Mouse (Mus musculus): ENCODE results near the gene Nrl. TPM values are rescaled to one million over a fixed set of nuclear protein-coding genes. Genes with fewer than 3 reads are reported as not detected.

Gene Nrl
- total RNA-seq, 2 experiments from 2014 or later = 0.18 TPM; not detected in 1

DNA sequence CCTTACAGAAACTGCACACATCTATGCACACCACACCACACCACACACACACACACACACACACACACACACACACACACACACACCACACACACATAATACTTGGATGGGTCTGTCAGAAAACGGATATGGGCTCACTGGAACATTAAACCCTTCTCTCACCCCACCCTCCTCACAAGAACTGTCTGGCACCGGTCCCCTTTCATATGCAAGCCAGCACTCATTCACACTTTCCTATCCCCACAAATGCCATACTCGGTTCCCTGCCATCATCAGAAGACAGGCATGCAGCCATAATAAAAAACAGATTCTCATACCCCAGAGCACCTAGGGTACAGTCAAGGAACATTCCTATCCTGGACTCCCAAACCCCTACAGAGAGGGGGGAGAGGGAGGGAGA is 32.7 kb downstream of the Nrl start:
- intact Hi-C loops (cut with DNase I) = loop anchor here (10.0 kb wide), 1 partner anchor 263 kb away; the partner anchor contains the start of gene Cideb
- DNase-seq (ENCODE audit: low spot score) = no peak

DNA sequence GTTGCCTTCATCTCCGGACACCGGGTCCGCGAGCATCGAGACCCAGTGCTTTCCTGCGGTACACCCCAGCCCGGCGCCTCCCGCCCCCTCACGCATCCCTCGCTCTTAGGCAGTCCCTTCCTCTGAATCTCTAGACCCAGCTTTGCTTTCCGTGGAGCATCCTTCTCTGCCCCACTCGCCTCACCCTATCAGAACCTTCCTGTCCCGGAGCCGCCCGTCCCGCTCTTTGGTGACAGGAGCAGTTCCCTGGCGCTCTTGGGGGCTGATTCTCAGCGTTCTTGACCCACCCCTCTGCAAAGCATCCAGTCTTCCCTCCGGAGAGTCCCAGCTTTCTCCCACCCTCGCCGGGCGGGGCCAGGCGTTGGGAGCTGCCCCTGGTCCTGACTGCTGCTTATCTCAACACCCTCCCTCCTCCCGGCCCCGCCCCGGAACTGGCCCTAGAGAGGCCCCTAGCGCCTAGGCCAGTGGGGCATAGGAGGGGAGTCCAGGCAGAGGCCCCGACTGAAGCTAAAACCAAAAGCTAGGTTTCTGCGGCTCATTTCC is 33.4 kb downstream of the Nrl start:
- intact Hi-C loops (cut with DNase I) = loop anchor here (10.0 kb wide), 1 partner anchor 263 kb away; the partner anchor contains the start of gene Cideb
- DNase-seq (ENCODE audit: low spot score) = peak; percentile 37

DNA sequence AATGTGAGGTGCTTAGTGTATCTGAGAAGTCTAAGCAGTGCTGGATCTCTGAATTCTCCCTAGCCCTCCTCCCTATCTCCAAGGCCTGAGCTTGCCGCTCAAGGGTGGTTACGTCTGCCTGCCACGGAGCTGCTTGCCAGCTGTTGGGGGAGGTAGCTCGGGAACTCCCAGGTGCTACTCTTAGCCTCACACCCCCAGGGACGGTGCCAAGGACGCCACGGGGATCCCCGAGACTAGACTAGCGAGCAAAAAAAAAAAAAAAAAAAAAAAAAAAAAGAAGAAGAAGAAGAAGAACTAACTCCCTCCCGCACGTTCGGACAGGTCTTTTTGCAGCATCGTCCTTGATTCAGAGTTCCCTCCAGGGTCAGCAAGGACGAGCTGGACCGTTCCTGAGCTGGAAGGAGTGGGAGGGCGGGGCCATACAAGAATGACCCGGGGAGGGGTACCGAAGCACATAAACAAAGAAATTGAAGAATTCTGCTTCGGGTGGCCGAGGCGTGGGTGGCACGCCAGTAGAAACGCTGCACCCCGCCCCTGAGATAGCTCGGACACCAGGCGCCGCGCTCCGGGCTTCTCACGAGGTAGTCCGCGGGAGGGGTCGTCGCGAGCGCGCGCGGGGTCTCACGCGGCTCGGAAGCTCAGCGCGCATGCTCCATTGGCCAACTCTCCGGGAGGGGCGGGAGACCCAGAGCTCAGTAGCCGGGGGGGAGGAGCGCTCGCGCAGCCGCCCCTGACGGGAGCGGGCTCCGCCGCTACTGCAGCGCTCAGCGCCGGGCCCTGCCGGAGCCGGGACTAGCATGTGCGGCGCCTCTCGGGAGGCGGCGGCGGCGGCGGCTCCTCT is 34.2 kb downstream of the Nrl start, which contains the start of gene Carmil3:
Gene Carmil3 (plus strand): TSS at position 291 of the 841 bp plus-strand sequence.
- intact Hi-C loops (cut with DNase I) = loop anchor here (10.0 kb wide), 1 partner anchor 264 kb away; the partner anchor contains the start of gene Cideb
- peak; percentile 31 for DNase-seq (ENCODE audit: low spot score)

DNA sequence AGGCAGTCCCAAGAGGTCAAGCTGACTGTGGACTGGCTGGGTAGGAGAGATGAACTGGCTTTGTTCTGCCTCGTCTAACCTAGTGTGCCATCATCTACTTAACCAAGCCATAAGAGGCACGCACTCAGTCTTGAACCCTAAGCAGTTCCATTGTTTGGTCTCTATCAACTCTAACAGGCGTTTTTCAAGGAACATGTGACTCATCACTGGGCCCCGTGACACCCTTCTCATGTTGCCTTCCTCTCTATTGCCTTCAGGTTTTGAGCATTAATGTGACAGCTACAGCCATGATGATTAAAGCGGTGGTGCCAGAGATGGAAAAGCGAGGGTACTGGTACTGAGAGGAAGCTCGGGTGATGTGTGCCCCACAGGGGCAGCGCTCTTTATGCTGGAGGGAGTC is 37.9 kb downstream of the Nrl start:
- no peak for DNase-seq (ENCODE audit: low spot score)
- intact Hi-C loops (cut with DNase I) = no loop called here

DNA sequence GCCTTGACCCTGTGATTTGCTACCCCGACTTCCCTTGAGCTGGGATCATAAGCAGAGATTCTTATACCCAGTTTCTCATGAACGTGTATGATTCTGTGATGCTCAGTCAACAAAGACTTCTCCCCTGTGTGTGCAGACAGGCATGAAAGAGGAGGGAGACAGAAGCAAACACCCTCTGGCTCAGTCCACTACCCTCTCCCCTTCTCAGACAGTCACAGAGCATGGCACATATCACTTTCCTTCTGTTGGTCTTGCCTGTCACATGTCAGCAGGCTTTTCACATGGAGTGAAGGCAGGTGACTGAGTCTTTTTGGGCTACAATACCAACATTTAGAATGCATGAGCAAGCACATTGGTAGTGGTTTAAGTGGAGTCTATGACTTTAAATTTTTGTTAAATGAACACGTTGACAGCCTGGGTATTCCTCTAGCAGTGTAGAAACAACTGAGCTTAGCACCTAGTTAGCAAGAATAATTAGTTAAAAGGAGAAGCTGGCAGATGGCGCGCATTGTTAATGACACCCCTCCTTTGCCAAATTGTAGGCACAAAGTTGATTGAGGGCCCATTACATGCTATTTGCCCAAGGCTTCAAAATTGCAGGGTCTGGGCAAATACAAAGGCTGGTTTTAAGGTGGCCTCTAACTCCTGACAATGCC is 40.2 kb downstream of the Nrl start:
- DNase-seq (ENCODE audit: low spot score) = no peak
- intact Hi-C loops (cut with DNase I) = no loop called here

DNA sequence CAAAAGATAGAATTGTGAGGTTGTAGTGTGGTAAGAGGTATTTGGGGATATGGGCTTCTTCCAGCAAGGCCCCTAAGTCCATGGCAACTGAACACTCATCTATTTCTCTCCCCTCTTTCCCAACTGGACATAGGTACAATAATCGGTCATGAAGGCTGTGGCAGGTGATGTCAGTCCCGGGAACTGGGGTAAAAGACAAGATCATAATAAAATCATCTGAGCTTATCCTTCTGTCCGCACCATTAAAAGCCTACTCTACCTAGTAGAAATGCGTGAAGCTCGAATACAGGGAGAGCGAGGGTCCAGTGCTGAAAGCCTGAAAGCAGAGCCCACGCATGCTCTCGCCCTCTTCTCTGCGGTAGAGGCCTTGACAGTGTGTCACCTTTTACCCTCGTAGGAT is 45.2 kb downstream of the Nrl start:
- DNase-seq (ENCODE audit: low spot score) = no peak
- intact Hi-C loops (cut with DNase I) = no loop called here

DNA sequence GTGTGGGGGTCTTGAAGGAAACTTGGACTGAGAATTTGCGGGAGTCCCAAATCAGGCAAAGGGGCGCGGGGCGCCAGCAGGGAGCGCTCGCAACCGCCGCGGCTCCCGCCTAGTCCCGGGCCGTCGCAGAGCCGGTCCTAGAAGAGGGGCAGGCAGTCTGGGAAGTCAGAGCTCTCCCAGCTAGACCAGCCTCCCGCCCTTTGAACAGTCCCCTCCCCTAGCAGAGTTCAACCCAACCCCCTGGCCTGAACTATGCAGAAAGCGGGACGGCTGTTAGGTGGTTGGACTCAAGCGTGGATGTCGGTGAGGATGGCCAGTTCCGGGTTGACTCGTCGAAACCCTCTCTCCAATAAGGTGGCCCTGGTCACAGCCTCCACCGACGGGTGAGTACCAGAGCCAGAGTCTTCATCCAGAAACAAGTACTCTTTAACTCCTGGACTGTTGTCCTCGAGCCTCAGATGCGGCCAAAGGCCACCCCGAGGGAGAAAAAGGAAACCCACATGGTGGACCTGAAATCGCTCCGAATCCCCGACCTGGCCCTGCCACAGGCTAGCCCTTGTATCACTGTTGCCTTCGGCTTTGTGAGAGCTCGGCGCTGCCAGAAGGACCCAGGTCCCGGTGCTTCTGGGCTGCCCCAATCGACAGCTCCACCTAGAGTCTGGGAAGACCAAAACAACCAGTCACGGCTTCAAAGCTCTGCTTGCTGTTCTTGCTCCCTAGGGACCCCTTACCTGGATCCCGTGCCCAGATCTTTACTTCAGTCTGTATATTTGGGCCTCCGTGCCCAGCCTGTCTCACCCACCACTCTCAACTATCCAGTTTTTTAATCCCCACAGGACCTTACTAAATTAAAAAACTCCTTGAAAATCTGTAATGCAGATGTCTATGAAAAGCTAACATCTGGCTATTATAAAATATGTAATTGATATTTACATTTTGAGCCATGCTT is 45.9 kb downstream of the Nrl start, which contains the start of gene Dhrs4:
Gene Dhrs4 (plus strand): TSS at position 108 of the 949 bp plus-strand sequence.
- DNase-seq (ENCODE audit: low spot score) = peak; percentile 70
- intact Hi-C loops (cut with DNase I) = no loop called here

DNA sequence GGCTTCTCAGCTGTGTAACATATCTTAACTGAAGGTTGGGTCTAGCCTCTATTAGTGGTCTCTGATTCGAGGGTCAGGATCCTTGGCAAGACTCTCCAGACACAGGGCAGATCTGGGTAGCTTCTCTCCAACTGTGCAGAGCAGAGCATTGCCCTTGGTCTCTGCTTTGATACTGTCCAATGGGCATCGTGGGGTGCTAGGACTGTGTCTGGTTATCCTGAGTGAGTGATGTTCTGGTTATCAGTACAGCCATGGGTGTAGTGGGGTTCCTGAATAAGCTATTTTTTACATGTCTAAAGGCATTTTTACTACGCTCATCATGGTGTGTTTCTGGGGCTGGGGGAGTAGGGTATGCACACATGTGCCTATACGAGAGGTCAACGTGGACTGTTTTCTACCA is 47.0 kb downstream of the Nrl start:
- intact Hi-C loops (cut with DNase I) = no loop called here

DNA sequence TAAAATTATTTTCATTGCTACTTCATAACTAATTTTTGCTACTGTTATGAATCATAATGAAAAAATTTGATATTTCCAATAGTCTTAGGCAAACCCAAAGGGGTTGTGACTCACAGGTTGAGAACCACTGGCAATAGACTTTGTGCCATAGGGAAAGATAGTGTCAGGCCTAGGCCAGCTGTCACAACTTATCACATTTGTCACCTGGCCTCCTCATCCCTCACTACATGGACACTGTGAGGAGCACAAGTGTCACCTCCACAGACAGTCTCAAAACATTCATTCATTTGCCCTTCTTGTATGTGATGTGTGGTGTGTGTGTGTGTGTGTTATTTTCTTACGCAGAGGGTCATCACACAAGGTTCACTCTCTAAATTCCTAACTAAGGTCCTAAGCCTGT is 47.4 kb downstream of the Nrl start:
- intact Hi-C loops (cut with DNase I) = no loop called here
- DNase-seq (ENCODE audit: low spot score) = no peak

More for the DNA sequence above, 47.0 kb downstream of the Nrl start:
- no peak for DNase-seq (ENCODE audit: low spot score)

DNA sequence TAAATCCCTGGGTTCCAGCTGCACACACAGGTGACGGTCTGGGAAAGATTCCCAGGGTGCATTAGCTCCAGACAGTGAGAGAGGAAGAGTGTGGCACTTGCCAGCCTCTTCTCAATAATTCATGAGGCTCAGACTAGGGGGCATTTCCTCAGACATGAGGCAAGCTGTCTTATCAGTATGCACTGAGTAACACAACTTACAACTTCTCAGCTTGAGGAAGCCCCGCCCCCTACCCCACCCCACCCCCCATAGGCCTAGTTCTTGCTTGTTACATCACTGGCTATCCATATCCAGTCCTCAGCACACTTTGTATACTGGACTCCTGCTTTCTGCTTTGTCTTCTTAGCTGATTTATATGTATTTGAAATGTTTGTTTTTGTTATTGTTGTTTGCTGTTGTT is 49.1 kb downstream of the Nrl start:
- DNase-seq (ENCODE audit: low spot score) = no peak
- intact Hi-C loops (cut with DNase I) = no loop called here

DNA sequence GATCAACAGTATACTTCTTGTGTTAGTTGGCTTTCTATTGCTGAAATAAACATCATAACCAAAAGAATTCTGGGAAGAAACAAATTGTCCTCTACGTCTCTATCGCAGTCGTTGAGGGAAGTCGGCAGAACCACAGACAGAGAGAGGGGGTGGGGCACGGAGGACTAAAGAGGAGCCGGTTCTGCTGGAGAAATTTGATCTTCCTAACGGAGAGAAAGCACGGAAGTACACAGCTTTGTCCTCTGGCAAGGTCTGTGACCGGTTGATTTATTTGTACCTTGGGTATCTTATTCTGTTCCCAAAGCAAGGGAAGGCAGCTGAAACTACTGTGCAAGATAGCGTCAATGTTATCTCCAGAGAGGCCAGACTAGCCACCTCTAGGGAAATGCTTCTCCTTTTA is 54.0 kb downstream of the Nrl start:
- DNase-seq (ENCODE audit: low spot score) = no peak
- intact Hi-C loops (cut with DNase I) = no loop called here

DNA sequence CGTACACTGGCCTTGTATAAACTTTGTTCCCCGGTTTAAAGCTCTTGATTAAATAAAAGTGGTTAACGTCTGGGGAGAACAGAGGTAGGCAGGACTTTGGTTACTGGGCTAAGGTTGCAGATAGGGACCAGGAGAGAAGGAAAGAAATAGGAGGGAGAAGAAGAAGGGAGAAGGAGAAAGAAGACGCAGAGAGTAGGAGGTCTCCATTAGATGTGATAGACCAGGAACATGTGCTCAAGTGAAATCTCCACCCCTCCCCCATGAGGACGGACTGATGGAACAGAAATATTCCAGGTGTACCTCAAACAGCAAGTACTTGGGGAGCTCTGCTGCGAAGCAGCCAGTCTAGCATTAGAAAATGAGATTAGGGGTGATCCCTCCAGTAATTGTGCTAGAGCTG is 55.0 kb downstream of the Nrl start:
- DNase-seq (ENCODE audit: low spot score) = no peak
- intact Hi-C loops (cut with DNase I) = no loop called here

DNA sequence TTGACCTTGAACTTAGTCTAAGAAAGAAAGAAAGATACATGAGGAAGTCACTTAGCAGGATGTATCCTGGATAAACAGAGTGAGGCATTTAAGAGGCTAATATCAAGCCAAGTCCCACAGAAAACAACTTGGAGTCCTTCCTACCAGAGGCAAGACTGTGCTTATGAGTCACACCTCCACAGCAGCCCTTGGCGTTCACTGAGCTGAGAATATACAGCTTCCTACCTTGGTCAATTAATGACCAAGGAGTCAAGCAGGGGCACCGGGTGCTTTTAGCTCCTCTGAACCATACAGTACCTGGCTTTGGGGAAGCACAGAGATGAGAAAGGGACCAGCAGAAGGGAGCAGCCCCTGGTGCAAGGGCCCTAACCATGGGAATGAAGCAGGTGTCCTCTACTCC is 55.7 kb downstream of the Nrl start:
- DNase-seq (ENCODE audit: low spot score) = no peak
- intact Hi-C loops (cut with DNase I) = no loop called here

Other genes starting within 250 kb of the Nrl start
- 100 to 1,000 TPM in 1 of 2 experiments, 10 to 100 TPM in 1; 99.7 to 119 TPM for gene Dhrs4, start 46.2 kb downstream of the Nrl start, total RNA-seq (2021)
- 1 to 10 TPM; 2.3 to 2.4 TPM for gene Carmil3, start 34.3 kb downstream of the Nrl start, total RNA-seq (2021)
- gene Cpne6, start 14.5 kb downstream of the Nrl start, total RNA-seq (2021) = not detected
- gene Pck2, start 15.3 kb upstream of the Nrl start, total RNA-seq (2021) = 10 to 100 TPM; 11.7 to 14.3 TPM
- 100 to 1,000 TPM; 129 to 130 TPM for gene Dcaf11, start 35.0 kb upstream of the Nrl start, total RNA-seq (2021)
- under 1 TPM in 1 of 2 experiments, not detected in 1; 0.83 TPM for gene A730061H03Rik, start 35.4 kb upstream of the Nrl start, total RNA-seq (2021)
- 100 to 1,000 TPM; 192 to 214 TPM for gene Fitm1, start 50.6 kb upstream of the Nrl start, total RNA-seq (2021)
- gene Psme1, start 53.1 kb upstream of the Nrl start, total RNA-seq (2021) = 100 to 1,000 TPM; 249 to 283 TPM
- 10 to 100 TPM; 56.0 to 58.1 TPM for gene Emc9, start 60.3 kb upstream of the Nrl start, total RNA-seq (2021)
- gene Psme2, start 66.1 kb upstream of the Nrl start, total RNA-seq (2021) = 100 to 1,000 TPM in 1 of 2 experiments, 10 to 100 TPM in 1; 93.4 to 101 TPM
- gene Rnf31, start 66.7 kb upstream of the Nrl start, total RNA-seq (2021) = 10 to 100 TPM; 25.7 to 31.3 TPM
- 10 to 100 TPM; 10.1 to 11.8 TPM for gene Irf9, start 78.6 kb upstream of the Nrl start, total RNA-seq (2021)
- under 1 TPM; 0.23 to 0.36 TPM for gene Rec8, start 93.1 kb upstream of the Nrl start, total RNA-seq (2021)
- gene Ipo4, start 111.0 kb upstream of the Nrl start, total RNA-seq (2021) = 10 to 100 TPM; 51.1 to 57.0 TPM
- gene Gm49378, start 112.9 kb upstream of the Nrl start, total RNA-seq (2021) = 1 to 10 TPM; 3.0 to 3.4 TPM
- 10 to 100 TPM; 39.0 to 43.8 TPM for gene Tm9sf1, start 118.8 kb upstream of the Nrl start, total RNA-seq (2021)
- under 1 TPM; 0.56 to 0.60 TPM for gene Tssk4, start 125.2 kb upstream of the Nrl start, total RNA-seq (2021)
- 10 to 100 TPM; 53.0 to 53.4 TPM for gene Mdp1, start 135.5 kb upstream of the Nrl start, total RNA-seq (2021)
- gene Gmpr2, start 147.0 kb upstream of the Nrl start, total RNA-seq (2021) = 10 to 100 TPM in 1 of 2 experiments, 1 to 10 TPM in 1; 8.9 to 11.2 TPM
- 100 to 1,000 TPM; 252 to 263 TPM for gene Nedd8, start 147.1 kb upstream of the Nrl start, total RNA-seq (2021)
- gene Tinf2, start 156.8 kb upstream of the Nrl start, total RNA-seq (2021) = 10 to 100 TPM; 10.0 to 10.7 TPM
- gene Tgm1, start 188.9 kb upstream of the Nrl start, total RNA-seq (2021) = under 1 TPM; 0.18 to 0.36 TPM
- gene Rabggta, start 197.3 kb upstream of the Nrl start, total RNA-seq (2021) = 10 to 100 TPM; 13.0 to 13.4 TPM
- 10 to 100 TPM; 43.7 to 47.0 TPM for gene Dhrs1, start 220.7 kb upstream of the Nrl start, total RNA-seq (2021)
- gene Nop9, start 220.7 kb upstream of the Nrl start, total RNA-seq (2021) = 10 to 100 TPM in 1 of 2 experiments, 1 to 10 TPM in 1; 7.8 to 11.1 TPM
- under 1 TPM; 0.56 to 0.83 TPM for gene Cideb, start 233.5 kb upstream of the Nrl start, total RNA-seq (2021)
- under 1 TPM; 0.06 to 0.13 TPM for gene Ltb4r2, start 236.4 kb upstream of the Nrl start, total RNA-seq (2021)
- under 1 TPM in 1 of 2 experiments, not detected in 1; 0.18 TPM for gene Ltb4r1, start 241.0 kb upstream of the Nrl start, total RNA-seq (2021)

All from heart, postnatal 25 days (tissue).